Mouse (Mus musculus): ENCODE measurements around the gene Fam117a.

Fam117a gene

GRCm38 (mm10) chr11:95420880-95421435 is 84.1 kb downstream of the Fam117a start:
- DNase-seq (ENCODE audit: low read depth, low spot score): no peak

DNA sequence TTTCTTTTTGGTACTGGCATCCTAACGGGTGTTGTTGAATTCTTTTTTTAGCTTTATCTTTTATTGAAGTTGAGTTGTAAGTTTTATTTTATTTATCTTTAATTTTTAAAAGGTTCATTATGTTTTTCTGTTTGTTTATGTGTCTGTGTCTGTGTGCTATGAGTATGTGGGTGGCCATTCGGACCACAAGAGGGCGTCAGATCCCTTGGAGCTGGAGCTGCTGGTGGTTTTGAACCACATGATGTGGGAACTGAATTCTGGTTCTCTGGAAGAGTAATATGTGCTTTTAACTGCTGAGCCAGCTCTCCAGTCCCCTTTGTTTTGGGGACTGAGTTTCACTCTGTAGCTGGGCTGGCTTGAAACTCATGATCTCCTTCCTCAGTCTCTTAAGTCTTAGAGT is 86.7 kb downstream of the Fam117a start:
- DNase-seq (ENCODE audit: low read depth, low spot score): peak; percentile 77

DNA sequence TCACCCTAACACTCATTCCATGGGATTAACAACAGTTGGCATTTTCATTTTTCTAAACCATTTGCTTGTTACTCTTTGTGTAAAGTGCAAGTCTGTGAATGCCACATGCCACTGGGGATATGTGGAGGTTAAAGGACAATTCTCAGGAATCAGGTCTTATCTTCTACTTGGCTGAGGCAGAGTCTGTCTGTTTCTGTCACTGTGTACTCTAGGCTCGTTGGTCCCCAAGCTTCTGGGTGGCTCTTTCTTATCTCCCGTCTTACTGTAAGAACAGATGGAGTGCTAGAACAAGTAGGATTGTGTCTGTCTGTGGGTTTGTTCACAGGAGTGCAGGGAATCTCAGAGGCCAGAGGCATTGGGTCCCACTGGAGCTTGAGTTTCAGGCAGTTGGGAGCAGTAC is 94.5 kb downstream of the Fam117a start:
- no peak for DNase-seq (ENCODE audit: low read depth, low spot score)
